Mouse (Mus musculus) myocyte (in vitro differentiated cells): ENCODE results near the gene Anapc2. TPM values are rescaled to one million over a fixed set of nuclear protein-coding genes. Genes with fewer than 3 reads are reported as not detected.

Experiments used
- H3K27me3 ChIP-seq: one replicate; pipeline ENCODE4 v1.6.1; 2011; ENCODE audit not compliant: control insufficient read depth, insufficient read depth, insufficient read length
- H3K36me3 ChIP-seq: one replicate; pipeline ENCODE4 v1.6.1; 2011; ENCODE audit not compliant: control insufficient read depth, insufficient read depth
- H3K4me2 ChIP-seq: one replicate; pipeline ENCODE4 v1.6.1; 2011; ENCODE audit warnings: low read depth, control low read depth
- H3K4me3 ChIP-seq: one replicate; pipeline ENCODE4 v1.5.1; 2011; ENCODE audit warnings: mild to moderate bottlenecking, control low read depth, moderate library complexity
- H3K79me2 ChIP-seq: one replicate; pipeline ENCODE4 v1.6.1; 2011; ENCODE audit not compliant: control insufficient read depth, insufficient read depth
- H3ac ChIP-seq: one replicate; pipeline ENCODE4 v1.6.1; 2011; ENCODE audit not compliant: control insufficient read depth, insufficient read length
- CEBPB ChIP-seq: IDR thresholded peaks from 2 replicates; pipeline ENCODE4 v1.6.1; 2011; ENCODE audit warnings: mild to moderate bottlenecking, moderate library complexity; ENCODE audit not compliant: poor library complexity, insufficient read depth, severe bottlenecking
- E2F4 ChIP-seq: IDR thresholded peaks from one replicate; pipeline ENCODE4 v1.6.1; 2011; ENCODE audit warnings: mild to moderate bottlenecking, control low read depth, moderate library complexity; ENCODE audit not compliant: insufficient read depth
- MAX ChIP-seq: IDR thresholded peaks from one replicate; pipeline ENCODE4 v1.6.1; 2011; ENCODE audit warnings: low read depth, mild to moderate bottlenecking, control low read depth
- MYOD1 ChIP-seq, 3 experiments: IDR thresholded peaks; one replicate each; pipeline ENCODE4 v1.6.1; 2011; ENCODE audit warnings: control low read depth in 2 of 3, low read depth in 2 of 3, mild to moderate bottlenecking in 2 of 3, moderate library complexity in 1 of 3; ENCODE audit not compliant: insufficient read length in 2 of 3, control insufficient read depth in 1 of 3
- MYOG ChIP-seq, 3 experiments: IDR thresholded peaks; one replicate each; pipeline ENCODE4 v1.6.1; 2011; ENCODE audit warnings: control low read depth in 2 of 3, low read depth in 2 of 3, mild to moderate bottlenecking in 2 of 3; ENCODE audit not compliant: insufficient read length in 2 of 3, control insufficient read depth in 1 of 3, insufficient read depth in 1 of 3
- POLR2A ChIP-seq: IDR thresholded peaks from one replicate; pipeline ENCODE4 v1.6.1; 2011; ENCODE audit warnings: low read depth, mild to moderate bottlenecking, control low read depth, moderate library complexity; ENCODE audit not compliant: insufficient read length
- POLR2AphosphoS2 ChIP-seq: IDR thresholded peaks from one replicate; pipeline ENCODE4 v1.6.1; 2011; ENCODE audit warnings: low read depth, control low read depth; ENCODE audit not compliant: insufficient read length
- REST ChIP-seq: IDR thresholded peaks from one replicate; pipeline ENCODE4 v1.6.1; 2011; ENCODE audit warnings: mild to moderate bottlenecking, control low read depth, moderate library complexity; ENCODE audit not compliant: insufficient read depth, insufficient read length
- SRF ChIP-seq: IDR thresholded peaks from one replicate; pipeline ENCODE4 v1.6.1; 2011; ENCODE audit warnings: low read depth; ENCODE audit not compliant: control insufficient read depth, insufficient read length
- TCF12 ChIP-seq: IDR thresholded peaks from one replicate; pipeline ENCODE4 v1.6.1; 2011; ENCODE audit warnings: mild to moderate bottlenecking, control low read depth; ENCODE audit not compliant: poor library complexity, insufficient read depth, severe bottlenecking
- TCF3 ChIP-seq: IDR thresholded peaks from one replicate; pipeline ENCODE4 v1.6.1; 2011; ENCODE audit warnings: low read depth, control low read depth; ENCODE audit not compliant: insufficient read length
- USF1 ChIP-seq: IDR thresholded peaks from one replicate; pipeline ENCODE4 v1.6.1; 2011; ENCODE audit warnings: low read depth, mild to moderate bottlenecking, control low read depth, moderate library complexity
- polyA plus RNA-seq: library from polyadenylated mRNA; unstranded; fragments of >200 nt; fragmentation: generic; extraction: Trizol; gene quantifications from one replicate; pipeline ENCODE4 v1.2.1, GENCODE M21; 2012; ENCODE audit warnings: missing spikeins

The Anapc2 gene
- polyA plus RNA-seq, 1 experiment = 97.9 TPM

DNA sequence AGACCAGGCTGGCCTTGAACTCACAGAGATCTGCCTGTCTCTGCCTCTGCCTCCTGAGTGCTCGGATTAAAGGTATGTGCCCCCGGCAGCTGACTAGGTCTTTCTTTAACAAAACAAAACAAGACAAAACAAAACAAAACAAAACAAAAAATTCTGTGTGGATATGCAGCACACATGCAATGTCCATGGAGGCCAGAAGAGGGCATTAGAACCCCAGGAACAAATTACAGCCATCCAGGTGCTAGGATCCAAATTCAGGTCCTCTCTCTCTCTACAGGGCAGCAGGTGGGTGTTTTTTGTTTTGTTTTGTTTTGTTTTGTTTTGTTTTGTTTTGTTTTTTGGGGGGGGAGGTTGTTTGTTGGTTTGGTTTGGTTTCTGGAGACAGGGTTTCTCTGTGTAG, 13.4 kb upstream of the Anapc2 start:
- Histone ChIP-seq H3ac (no peak overlapping the region), H3K79me2 (peaks cover 20% of the 10 kb centered on the region), H3K4me2 (no peak overlapping the region), H3K27me3 (no peaks in the 10 kb centered on the region), H3K36me3 (no peaks in the 10 kb centered on the region), H3K4me3 (no peak overlapping the region)
- no peak for TF ChIP-seq MYOG (IDR thresholded peaks at IDR 0.05; ENCODE audit: control insufficient read depth in 1 of 3, insufficient read depth in 1 of 3, insufficient read length in 2 of 3, low read depth in 2 of 3)
- no peak for TF ChIP-seq TCF12
- TF ChIP-seq MYOD1 (IDR thresholded peaks at IDR 0.05; ENCODE audit: control insufficient read depth in 1 of 3, insufficient read length in 2 of 3, low read depth in 2 of 3) = no peak
- TF ChIP-seq SRF = no peak
- no peak for TF ChIP-seq REST
- no peak for TF ChIP-seq TCF3
- TF ChIP-seq MAX = no peak
- TF ChIP-seq POLR2AphosphoS2 = no peak
- no peak for TF ChIP-seq CEBPB
- no peak for TF ChIP-seq E2F4
- TF ChIP-seq POLR2A = no peak
- TF ChIP-seq USF1 = no peak

DNA sequence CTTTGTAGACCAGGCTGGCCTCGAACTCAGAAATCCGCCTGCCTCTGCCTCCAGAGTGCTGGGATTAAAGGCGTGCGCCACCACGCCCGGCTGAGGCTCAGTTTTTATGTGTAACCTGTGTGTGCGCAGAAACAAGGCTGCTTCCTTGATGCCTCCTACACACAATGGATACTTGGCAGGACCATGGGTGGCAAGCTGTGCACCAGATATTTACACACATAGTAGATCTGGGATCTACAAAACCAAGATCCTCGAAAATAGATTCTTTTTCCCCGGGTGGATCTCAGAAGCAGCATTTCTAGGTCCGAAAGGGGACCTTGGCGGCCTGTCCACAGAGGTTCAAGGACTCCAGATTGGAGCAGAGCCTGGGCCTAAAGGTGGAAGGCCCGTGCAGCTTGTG, 10.4 kb upstream of the Anapc2 start:
- peak overlapping the region; percentile 28 for H3K4me3 ChIP-seq
- no peaks in the 10 kb centered on the region for H3K79me2 ChIP-seq
- no peak overlapping the region for H3ac ChIP-seq
- no peaks in the 10 kb centered on the region for H3K27me3 ChIP-seq
- no peaks in the 10 kb centered on the region for H3K36me3 ChIP-seq
- H3K4me2 ChIP-seq = peak overlapping the region; percentile 90
- TF ChIP-seq MAX (no peak), MYOG (IDR thresholded peaks at IDR 0.05; ENCODE audit: control insufficient read depth in 1 of 3, insufficient read depth in 1 of 3, insufficient read length in 2 of 3, low read depth in 2 of 3) (no peak), REST (no peak), TCF12 (no peak), USF1 (no peak), MYOD1 (IDR thresholded peaks at IDR 0.05; ENCODE audit: control insufficient read depth in 1 of 3, insufficient read length in 2 of 3, low read depth in 2 of 3) (no peak), POLR2AphosphoS2 (no peak), SRF (no peak), CEBPB (no peak), POLR2A (no peak), E2F4 (no peak), TCF3 (no peak)

DNA sequence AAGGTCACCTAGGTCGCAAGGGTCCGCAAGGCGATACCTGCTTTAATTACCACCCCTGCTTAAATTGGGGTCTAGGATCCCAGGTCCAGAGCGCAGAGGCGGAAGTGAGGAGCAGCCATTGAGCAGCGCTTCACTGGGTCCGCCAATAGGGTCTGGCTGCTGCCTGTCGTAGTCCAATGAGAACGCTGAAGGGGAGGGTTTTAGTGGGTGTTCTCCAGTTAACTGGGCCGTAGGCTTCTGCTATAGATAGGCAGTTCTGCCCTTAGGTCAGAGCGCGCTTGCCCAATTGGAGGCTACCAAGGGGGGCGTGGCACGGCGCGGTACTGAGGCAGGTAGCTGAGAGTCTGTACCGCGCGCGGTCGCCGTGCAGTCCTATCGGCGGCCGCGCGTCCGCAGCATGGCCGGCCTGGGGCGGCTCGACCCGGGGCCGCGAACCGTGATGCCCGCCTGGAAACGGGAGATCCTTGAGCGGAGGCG, 9.9 kb upstream of the Anapc2 start, which contains the start of gene Tprn:
TSS of gene Tprn (plus strand) at position 328 of the 477 bp plus-strand sequence.
- H3K79me2 ChIP-seq = no peaks in the 10 kb centered on the region
- H3K4me2 ChIP-seq = peak within 1 kb of the TSS; percentile 90
- peak within 1 kb of the TSS; percentile 28 for H3K4me3 ChIP-seq
- TF ChIP-seq TCF12 = no peak
- peak; percentile 31 for TF ChIP-seq POLR2AphosphoS2
- peak; percentile 25 for TF ChIP-seq SRF
- no peak for TF ChIP-seq USF1
- peak; percentile 65 for TF ChIP-seq POLR2A
- no peak for TF ChIP-seq E2F4
- TF ChIP-seq REST = no peak
- TF ChIP-seq TCF3 = no peak
- TF ChIP-seq MYOD1 (IDR thresholded peaks at IDR 0.05; ENCODE audit: control insufficient read depth in 1 of 3, insufficient read length in 2 of 3, low read depth in 2 of 3) = no peak
- H3ac ChIP-seq = peak within 1 kb of the TSS; percentile 18
- no peaks in the 10 kb centered on the region for H3K27me3 ChIP-seq
- no peaks in the 10 kb centered on the region for H3K36me3 ChIP-seq

DNA sequence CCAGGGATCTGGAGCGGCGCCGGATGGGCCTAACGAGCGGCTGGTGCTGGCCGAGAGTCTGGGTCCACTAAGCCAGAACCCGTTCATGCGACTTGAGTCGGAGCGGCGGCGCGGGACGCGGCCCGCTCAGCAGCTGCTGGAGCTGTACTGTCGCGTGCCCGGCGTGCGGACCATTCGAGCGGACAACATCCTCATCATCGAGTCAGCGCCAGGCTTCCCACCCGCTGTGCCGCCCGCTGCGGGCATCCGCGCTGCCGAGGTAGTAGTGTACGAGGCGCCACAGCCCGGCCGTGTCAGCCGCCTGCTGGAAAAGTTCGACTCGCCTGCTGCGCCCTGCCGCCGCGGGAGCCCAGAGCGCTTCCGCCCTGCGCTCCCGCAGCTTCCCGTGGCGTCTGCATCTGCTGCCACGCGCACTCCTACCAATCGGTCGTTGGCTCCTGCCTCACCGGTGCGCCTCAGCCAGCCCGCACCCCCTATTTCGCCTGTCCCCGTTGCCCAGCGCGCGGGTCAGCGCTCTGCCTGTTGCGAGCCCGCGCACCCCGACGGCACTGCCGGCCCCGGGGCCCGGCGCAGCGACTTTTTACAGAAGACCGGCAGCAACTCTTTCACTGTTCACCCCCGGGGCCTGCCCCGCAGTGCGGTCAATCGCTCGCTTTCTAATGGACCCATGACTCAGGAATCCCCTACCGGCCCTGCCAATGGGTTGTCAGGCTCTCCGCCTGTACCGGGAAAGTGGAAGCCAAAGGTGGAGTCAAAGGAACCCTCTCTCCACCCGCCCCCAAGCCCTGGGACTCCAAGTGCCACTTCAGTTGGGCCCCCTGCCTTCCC, 9.3 kb upstream of the Anapc2 start:
- no peaks in the 10 kb centered on the region for H3K36me3 ChIP-seq
- no peaks in the 10 kb centered on the region for H3K79me2 ChIP-seq
- peak overlapping the region; percentile 28 for H3K4me3 ChIP-seq
- no peaks in the 10 kb centered on the region for H3K27me3 ChIP-seq
- peak overlapping the region; percentile 18 for H3ac ChIP-seq
- no peak for TF ChIP-seq POLR2AphosphoS2
- TF ChIP-seq REST = no peak
- TF ChIP-seq USF1 = no peak
- no peak for TF ChIP-seq MAX
- TF ChIP-seq POLR2A = no peak
- peak in 1 of 3 experiments; percentile 24 for TF ChIP-seq MYOD1 (IDR thresholded peaks at IDR 0.05; ENCODE audit: control insufficient read depth in 1 of 3, insufficient read length in 2 of 3, low read depth in 2 of 3)
- no peak for TF ChIP-seq SRF
- H3K4me2 ChIP-seq = peak overlapping the region; percentile 77
